Mouse (Mus musculus): ENCODE results near the gene Cnmd. TPM values are rescaled to one million over a fixed set of nuclear protein-coding genes. Genes with fewer than 3 reads are reported as not detected.
A peak's percentile ranks its signal among the peaks of the same experiment; 100 is the strongest.

Gene Cnmd
- total RNA-seq (2021), result under 1 TPM in 1 of 2 experiments, not detected in 1; 0.43 TPM

DNA sequence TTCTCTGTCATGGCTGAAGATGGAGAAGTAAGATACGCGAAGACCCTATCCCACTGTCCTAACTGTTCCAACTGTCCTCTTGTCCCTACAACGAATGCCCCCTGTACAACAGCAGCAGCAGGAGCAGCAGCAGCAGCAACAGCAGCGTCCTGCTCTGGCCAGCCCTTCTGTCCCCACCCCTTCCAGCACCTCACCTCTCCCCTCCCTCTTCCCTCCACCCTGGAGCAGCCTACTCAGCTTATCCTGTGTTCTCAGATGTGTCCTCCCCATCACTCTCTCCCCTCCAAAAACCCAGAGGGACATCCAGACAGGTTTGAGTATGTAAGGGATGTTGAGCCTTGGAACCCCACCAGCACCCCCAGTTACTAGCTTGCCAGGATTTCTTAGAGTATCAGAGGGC, at the start of gene Cnmd:
TSS of gene Cnmd (minus strand) at position 170 of the 400 bp plus-strand sequence.
- no peak for DNase-seq

- DNase-seq, result no peak
Observed at GRCm38 (mm10) chr14:79711301-79711700, 49.3 kb upstream of the Cnmd start.

DNA sequence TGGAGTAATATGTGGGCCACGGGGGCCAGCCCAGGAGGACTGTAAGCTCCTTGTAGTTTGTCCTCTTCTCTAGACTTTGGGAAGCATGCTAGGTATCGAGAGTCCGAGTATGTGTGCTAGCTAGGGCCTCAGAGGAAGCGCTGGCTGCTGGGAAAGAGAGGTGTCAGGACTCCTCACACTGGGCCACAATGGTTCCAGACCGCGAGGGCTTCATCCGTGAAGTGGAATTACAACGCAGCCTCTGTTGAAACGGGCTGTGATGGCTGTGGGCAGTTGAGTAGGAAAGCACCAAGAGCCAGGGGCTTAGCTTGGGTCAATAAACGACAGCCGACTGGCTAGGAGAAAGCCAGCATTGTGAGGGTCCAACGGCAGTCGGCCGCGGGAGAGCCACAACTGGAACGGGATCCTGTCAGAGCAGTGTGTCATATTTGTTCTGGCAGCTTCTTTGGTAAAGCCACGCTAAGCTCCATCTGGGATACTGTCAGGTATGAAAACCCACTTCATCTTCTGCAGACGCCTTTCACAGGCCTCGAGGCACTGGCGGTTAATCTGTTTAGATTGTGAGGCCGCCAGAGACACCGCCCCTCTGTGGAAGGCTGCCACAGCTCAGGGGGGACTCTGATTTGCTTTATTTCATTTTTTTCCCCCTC, 41.7 kb upstream of the Cnmd start:
- no peak for DNase-seq

- DNase-seq, result no peak
Observed at GRCm38 (mm10) chr14:79701606-79702005, 39.6 kb upstream of the Cnmd start.

GRCm38 (mm10) chr14:79701054-79701453, 39.1 kb upstream of the Cnmd start:
- DNase-seq, result no peak

DNA sequence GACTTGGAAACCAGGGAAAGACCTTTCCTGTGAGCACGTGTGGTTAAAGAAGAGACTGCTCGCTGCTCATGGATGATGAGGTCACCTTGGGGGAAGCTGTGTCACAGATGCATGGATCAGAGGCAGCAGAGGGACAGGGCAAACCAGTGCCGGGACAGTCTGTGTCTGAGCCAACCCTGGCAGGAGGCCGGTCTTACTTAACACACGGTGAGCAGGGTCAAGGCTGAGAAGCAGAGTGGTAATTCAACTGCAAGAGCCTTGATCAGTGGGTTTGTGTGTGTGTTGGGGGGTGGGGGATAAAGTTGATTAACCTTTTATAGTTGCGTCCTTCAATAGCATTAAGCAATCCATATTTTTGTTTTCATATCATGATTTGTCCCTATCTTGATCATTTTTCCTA, 37.4 kb upstream of the Cnmd start:
- no peak for DNase-seq

DNA sequence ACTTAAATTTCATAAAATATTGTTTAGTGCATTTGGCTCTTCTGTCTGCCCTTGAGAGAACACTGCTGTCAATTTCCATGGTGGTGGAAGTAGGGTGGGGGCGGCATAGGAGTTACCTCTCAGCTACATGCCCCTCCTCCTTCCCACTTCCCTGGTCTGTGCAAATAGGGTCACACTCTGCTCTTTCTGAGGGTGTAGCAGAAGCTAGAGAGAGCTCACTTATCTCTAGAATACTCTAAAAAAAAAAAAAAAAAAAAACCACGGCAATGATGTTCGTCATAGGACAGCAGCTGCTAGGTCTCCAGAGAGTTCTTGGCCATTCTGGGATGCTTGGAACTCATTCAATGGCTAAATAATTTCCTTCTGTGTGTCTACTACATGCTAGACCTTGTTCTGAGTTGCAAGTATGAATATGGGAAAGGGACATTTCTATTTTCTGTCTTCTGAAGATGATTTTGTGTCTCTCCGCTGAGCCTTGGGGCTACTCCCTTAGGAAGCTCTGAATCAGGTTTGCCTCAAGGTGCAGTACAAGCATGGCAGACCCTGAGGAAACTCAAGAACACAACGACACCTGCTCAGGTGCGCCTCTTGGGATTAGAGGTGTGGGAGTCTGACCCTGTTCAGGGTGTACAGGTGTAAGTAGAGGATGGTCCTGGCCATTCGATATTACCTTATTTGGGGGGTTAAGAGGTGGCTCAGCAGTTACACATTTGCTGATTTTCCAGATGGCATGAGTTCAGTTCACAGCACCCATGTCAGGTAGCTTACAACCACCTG, 28.3 kb upstream of the Cnmd start:
- no peak for DNase-seq

DNA sequence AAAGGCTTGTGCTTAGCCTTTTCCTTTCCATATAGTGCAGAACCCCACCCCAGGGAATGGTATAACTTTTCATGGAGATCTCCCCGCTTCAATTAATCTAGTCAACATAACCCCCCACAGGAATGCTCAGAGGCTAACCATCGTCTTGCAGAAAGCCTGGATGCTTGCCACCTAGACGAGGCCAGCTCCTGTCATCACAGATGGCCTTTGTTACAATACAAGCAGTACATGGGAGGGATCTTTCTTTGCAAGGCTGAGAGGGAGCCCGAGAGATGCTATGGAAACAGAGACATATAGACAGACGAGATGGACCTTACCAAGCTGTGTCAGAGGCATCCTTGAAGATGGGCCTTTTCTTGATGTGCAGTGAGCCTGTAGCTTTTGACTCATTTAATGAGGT, 18.7 kb upstream of the Cnmd start:
- DNase-seq, result peak; percentile 21

- no peak for DNase-seq
Observed at GRCm38 (mm10) chr14:79677891-79678687, 16.1 kb upstream of the Cnmd start.

GRCm38 (mm10) chr14:79677108-79677753, 15.3 kb upstream of the Cnmd start:
- no peak for DNase-seq

GRCm38 (mm10) chr14:79673083-79674013, 11.4 kb upstream of the Cnmd start:
- DNase-seq, result peak; percentile 38

GRCm38 (mm10) chr14:79672567-79672966, 10.6 kb upstream of the Cnmd start:
- DNase-seq, result no peak

DNA sequence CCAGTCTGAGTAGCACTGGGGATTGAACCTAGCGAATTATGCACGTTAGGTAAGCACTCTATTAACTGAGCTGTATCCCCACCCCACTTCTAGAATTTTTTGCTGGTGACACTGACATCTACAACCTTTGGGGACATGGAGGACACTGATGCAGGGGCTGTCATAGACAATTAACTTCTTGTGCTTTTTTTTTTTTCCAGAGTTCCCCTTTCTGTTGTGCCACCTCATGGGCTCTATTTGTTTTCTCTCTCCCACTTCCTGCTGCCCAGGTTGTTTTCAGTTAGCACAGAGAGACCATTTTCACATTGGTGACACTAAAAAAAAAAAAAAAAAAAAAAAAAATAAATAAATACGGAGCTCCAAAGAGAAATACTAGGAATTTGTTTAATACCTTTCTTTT, 9.0 kb upstream of the Cnmd start:
- no peak for DNase-seq

- peak; percentile 69 for DNase-seq
Observed at GRCm38 (mm10) chr14:79661005-79661917, 709 bp downstream of the Cnmd start.

DNA sequence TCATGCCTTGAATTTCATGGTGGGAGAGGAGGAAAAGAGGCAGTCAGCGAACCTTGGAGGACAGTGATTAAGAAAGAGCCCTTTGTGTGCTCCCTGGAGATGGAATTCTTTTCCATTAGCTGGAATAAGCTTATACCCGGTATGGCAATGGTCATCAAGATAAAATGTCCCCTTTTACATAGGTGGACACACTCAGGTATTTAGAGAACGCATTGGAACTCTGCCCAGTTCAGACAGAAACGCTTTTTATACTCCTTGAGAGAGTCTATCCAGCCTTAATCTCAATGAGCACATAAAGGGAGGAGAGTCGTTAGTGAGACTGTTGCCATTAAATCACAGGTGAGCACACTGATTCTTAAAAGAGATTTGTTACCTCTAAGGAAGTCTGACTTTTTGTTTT, 1.5 kb downstream of the Cnmd start:
- DNase-seq, result no peak

DNA sequence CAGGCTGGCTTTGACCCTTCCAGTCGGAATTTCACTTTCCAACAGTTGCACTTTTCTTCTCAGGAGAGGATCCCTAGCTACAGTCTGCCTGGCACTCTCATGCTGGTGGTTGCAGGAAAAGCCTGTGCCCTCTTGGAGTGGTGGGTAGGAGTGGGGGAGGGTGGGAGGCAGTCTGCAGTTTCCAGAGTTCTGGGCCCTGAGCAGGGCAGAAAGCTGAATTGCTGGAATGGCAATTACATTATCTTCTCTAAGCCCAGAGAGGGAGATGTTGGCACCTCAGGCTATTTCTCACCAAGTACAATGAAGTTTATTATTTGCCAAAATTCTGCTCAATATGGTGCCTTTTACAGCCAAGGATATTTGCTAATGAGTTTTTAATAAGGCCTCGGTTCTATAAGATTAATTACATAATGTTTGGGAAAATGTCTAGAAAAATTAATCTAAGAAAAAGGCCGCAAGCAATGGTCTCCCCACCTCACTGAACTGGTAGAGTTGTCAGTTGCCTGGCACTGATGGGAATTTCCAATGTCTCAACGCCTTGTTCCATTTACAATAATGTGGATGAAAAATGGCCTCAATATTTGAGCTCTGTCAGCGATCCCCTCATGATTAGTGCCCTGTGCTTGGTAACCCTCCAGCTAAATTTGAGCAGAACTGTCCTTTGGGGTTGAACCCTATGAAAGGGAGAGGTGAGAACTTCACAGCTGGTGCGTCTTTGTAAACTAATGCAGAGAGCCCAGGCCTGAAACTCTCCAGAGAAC, 3.0 kb downstream of the Cnmd start:
- DNase-seq, result no peak

GRCm38 (mm10) chr14:79658286-79658685, 3.7 kb downstream of the Cnmd start:
- DNase-seq, result peak; percentile 11

DNA sequence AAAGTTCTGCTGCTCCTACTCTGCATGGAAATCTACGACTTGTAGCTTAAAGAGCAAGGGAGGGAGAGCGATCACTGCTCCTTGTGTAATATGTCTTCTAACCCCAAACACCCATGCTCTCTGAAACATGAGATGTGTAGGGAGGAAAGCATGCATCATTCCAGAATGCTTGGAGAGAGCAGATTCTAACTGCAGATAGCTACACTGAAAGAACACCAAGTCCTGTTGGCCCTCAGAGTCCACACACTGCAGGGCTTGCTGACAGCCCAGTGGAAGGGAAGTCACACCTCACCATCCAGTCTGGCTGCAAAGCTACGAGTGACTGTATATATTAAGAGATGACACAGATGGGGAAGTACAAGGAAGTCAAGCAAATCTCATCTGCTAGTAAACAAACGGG, 9.3 kb downstream of the Cnmd start:
- no peak for DNase-seq

DNA sequence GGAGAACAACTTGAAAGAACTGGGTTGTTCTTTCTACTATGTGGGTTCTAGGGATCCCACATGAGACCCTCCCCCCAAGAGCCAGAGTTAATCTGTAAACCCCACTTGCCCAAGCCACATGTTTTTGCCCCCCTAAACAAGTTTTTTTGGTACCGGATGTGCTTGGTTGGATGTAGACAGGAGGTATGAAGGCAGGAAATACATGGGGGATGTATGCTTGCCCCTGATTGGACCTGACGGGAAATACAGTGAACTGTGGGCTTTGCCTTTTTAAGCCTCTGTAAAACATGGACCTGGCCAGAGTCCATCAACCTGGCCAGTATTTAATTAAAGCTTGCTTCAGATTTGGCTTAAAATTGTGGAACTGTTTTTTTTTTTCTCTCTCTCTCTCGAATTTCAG, 12.3 kb downstream of the Cnmd start:
- DNase-seq, result no peak

GRCm38 (mm10) chr14:79645378-79645777, 16.6 kb downstream of the Cnmd start:
- DNase-seq, result no peak

Measured in heart, postnatal 4 days (tissue).